Mouse (Mus musculus) kidney, adult 2 months (tissue): ENCODE measurements around the gene Sfrp4.

Experiments used
- CTCF ChIP-seq: fragments of 200-500 bp; conservative IDR thresholded peaks from 2 replicates; pipeline ENCODE4 v1.5.1; 2011; ENCODE audit warnings: low read depth, mild to moderate bottlenecking, control low read depth, low read length, moderate library complexity, mixed read lengths; ENCODE audit not compliant: insufficient read depth, insufficient read length
- POLR2A ChIP-seq: fragments of 200-500 bp; IDR thresholded peaks from one replicate; pipeline ENCODE4 v1.6.1; 2011; ENCODE audit warnings: low read depth, low read length, control low read depth

DNA sequence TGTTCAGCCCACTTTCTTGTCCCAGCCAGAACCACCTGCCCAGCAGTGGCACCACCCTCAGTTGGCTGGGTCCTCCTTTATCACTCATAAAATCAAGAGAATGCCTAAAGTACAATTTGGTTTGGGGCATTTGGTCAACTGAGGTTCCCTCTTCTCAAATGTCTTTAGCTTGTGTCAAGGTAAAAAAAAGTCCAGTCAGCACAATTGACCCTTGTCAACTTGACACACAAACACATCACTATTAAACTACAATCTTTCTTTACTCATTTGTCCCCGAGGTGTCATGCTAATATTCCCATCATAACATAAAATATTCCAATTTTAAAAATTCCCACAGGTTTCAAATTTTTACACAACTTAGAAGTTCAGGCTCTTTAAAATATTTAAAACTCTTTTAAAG is 8.6 kb upstream of the Sfrp4 start:
- TF ChIP-seq POLR2A (no peak), CTCF (no peak)
